Mouse (Mus musculus) stomach, postnatal 0 days (tissue): ENCODE data around the gene Rtkn2.

Experiments
- CTCF ChIP-seq: IDR thresholded peaks from 2 replicates; pipeline ENCODE4 v1.5.1; 2016; ENCODE audit warnings: antibody characterized with exemption, low read depth, mild to moderate bottlenecking, moderate library complexity
- EP300 ChIP-seq: optimal IDR thresholded peaks from 2 replicates; pipeline ENCODE3; 2016; ENCODE audit warnings: antibody characterized with exemption

DNA sequence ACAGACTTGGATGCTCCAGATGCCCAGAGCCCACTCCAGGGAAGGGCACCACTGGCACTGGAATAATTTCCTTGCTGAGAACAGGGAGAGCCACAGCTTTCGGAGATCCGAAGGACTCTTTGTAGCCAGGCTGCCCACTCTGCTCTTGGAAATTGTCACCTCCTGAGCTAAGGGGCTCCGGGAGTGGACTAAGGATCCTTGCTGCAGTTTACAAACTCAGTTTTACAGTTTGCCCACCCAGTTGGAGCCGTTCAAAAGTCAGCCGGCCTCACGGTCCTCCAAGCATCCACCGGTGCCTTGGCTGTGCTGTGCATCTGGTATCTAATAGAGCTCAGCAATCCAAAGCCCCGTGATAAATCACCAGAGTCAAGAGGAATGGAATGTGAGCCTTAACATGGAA lies 121.1 kb downstream of the Rtkn2 start:
- TF ChIP-seq CTCF (no peak), EP300 (no peak)
